Mouse (Mus musculus): Measurements from ENCODE around the gene Atf7ip. TPM values are rescaled to one million over a fixed set of nuclear protein-coding genes. Genes with fewer than 3 reads are reported as not detected.

Gene Atf7ip
- polyA plus RNA-seq, 1 experiment = 6.8 TPM

GRCm38 (mm10) chr6:136644171-136644570, 138.2 kb downstream of the Atf7ip start:
- H3K36me3 ChIP-seq (ENCODE audit: control insufficient read depth, insufficient read depth) = no peaks in the 10 kb centered on the region
- no peak overlapping the region for H3ac ChIP-seq (ENCODE audit: control insufficient read depth, insufficient read length, low read depth)
- TF ChIP-seq MYOD1 (IDR thresholded peaks at IDR 0.05; ENCODE audit: control insufficient read depth, insufficient read length, low read depth) = no peak
- TF ChIP-seq CEBPB (IDR thresholded peaks at IDR 0.05; ENCODE audit: low read depth) = no peak
- H3K4me3 ChIP-seq (ENCODE audit: insufficient read depth, poor library complexity, severe bottlenecking) = no peak overlapping the region
- no peaks in the 10 kb centered on the region for H3K27me3 ChIP-seq (ENCODE audit: control insufficient read depth, insufficient read depth, insufficient read length)
- no peaks in the 10 kb centered on the region for H3K79me3 ChIP-seq (ENCODE audit: low read depth)
- H3K79me2 ChIP-seq (ENCODE audit: control insufficient read depth, insufficient read depth) = no peaks in the 10 kb centered on the region

GRCm38 (mm10) chr6:136645754-136646153, 139.8 kb downstream of the Atf7ip start:
- no peak for TF ChIP-seq MYOD1 (IDR thresholded peaks at IDR 0.05; ENCODE audit: control insufficient read depth, insufficient read length, low read depth)
- peak; percentile 59 for TF ChIP-seq CEBPB (IDR thresholded peaks at IDR 0.05; ENCODE audit: low read depth)
- no peak overlapping the region for H3ac ChIP-seq (ENCODE audit: control insufficient read depth, insufficient read length, low read depth)
- H3K79me3 ChIP-seq (ENCODE audit: low read depth) = no peaks in the 10 kb centered on the region
- H3K36me3 ChIP-seq (ENCODE audit: control insufficient read depth, insufficient read depth) = no peaks in the 10 kb centered on the region
- H3K4me3 ChIP-seq (ENCODE audit: insufficient read depth, poor library complexity, severe bottlenecking) = no peak overlapping the region
- H3K27me3 ChIP-seq (ENCODE audit: control insufficient read depth, insufficient read depth, insufficient read length) = no peaks in the 10 kb centered on the region
- H3K79me2 ChIP-seq (ENCODE audit: control insufficient read depth, insufficient read depth) = no peaks in the 10 kb centered on the region

- no peaks in the 10 kb centered on the region for H3K27me3 ChIP-seq (ENCODE audit: control insufficient read depth, insufficient read depth, insufficient read length)
- H3K79me3 ChIP-seq (ENCODE audit: low read depth) = no peaks in the 10 kb centered on the region
- TF ChIP-seq FOSL1 (IDR thresholded peaks at IDR 0.05; ENCODE audit: insufficient read depth, low read length, poor library complexity, severe bottlenecking) = no peak
- no peak for TF ChIP-seq MYOD1 (IDR thresholded peaks at IDR 0.05; ENCODE audit: control insufficient read depth, insufficient read length, low read depth)
- no peak for TF ChIP-seq USF1 (IDR thresholded peaks at IDR 0.05; ENCODE audit: low read depth)
- TF ChIP-seq CTCF (IDR thresholded peaks at IDR 0.05; ENCODE audit: control insufficient read depth, insufficient read depth, insufficient read length) = no peak
- TF ChIP-seq MYOG (IDR thresholded peaks at IDR 0.05; ENCODE audit: control insufficient read depth, extremely low read depth, insufficient read length) = no peak
- no peak for TF ChIP-seq CEBPB (IDR thresholded peaks at IDR 0.05; ENCODE audit: low read depth)
- TF ChIP-seq MAX (IDR thresholded peaks at IDR 0.05) = no peak
- H3ac ChIP-seq (ENCODE audit: control insufficient read depth, insufficient read length, low read depth) = no peak overlapping the region
- H3K79me2 ChIP-seq (ENCODE audit: control insufficient read depth, insufficient read depth) = no peaks in the 10 kb centered on the region
- H3K4me3 ChIP-seq (ENCODE audit: insufficient read depth, poor library complexity, severe bottlenecking) = no peak overlapping the region
- H3K36me3 ChIP-seq (ENCODE audit: control insufficient read depth, insufficient read depth) = no peaks in the 10 kb centered on the region
Measured at GRCm38 (mm10) chr6:136646207-136646606, 140.2 kb downstream of the Atf7ip start.

GRCm38 (mm10) chr6:136647455-136647861, 141.5 kb downstream of the Atf7ip start:
- Histone ChIP-seq H3ac (ENCODE audit: control insufficient read depth, insufficient read length, low read depth) (no peak overlapping the region), H3K4me3 (ENCODE audit: insufficient read depth, poor library complexity, severe bottlenecking) (no peak overlapping the region), H3K79me2 (ENCODE audit: control insufficient read depth, insufficient read depth) (no peaks in the 10 kb centered on the region), H3K36me3 (ENCODE audit: control insufficient read depth, insufficient read depth) (no peaks in the 10 kb centered on the region), H3K27me3 (ENCODE audit: control insufficient read depth, insufficient read depth, insufficient read length) (no peaks in the 10 kb centered on the region), H3K79me3 (ENCODE audit: low read depth) (no peaks in the 10 kb centered on the region)
- TF ChIP-seq MAX (IDR thresholded peaks at IDR 0.05) (no peak), MYOG (IDR thresholded peaks at IDR 0.05; ENCODE audit: control insufficient read depth, extremely low read depth, insufficient read length) (no peak), CTCF (IDR thresholded peaks at IDR 0.05; ENCODE audit: control insufficient read depth, insufficient read depth, insufficient read length) (no peak), USF1 (IDR thresholded peaks at IDR 0.05; ENCODE audit: low read depth) (no peak), CEBPB (IDR thresholded peaks at IDR 0.05; ENCODE audit: low read depth) (no peak), MYOD1 (IDR thresholded peaks at IDR 0.05; ENCODE audit: control insufficient read depth, insufficient read length, low read depth) (no peak), FOSL1 (IDR thresholded peaks at IDR 0.05; ENCODE audit: insufficient read depth, low read length, poor library complexity, severe bottlenecking) (no peak)

- no peak overlapping the region for H3K4me3 ChIP-seq (ENCODE audit: insufficient read depth, poor library complexity, severe bottlenecking)
- peak; percentile 56 for TF ChIP-seq USF1 (IDR thresholded peaks at IDR 0.05; ENCODE audit: low read depth)
- no peak for TF ChIP-seq MAX (IDR thresholded peaks at IDR 0.05)
- no peaks in the 10 kb centered on the region for H3K79me2 ChIP-seq (ENCODE audit: control insufficient read depth, insufficient read depth)
Measured at GRCm38 (mm10) chr6:136650664-136651063, 144.7 kb downstream of the Atf7ip start.

GRCm38 (mm10) chr6:136653331-136653730, 147.4 kb downstream of the Atf7ip start:
- no peaks in the 10 kb centered on the region for H3K36me3 ChIP-seq (ENCODE audit: control insufficient read depth, insufficient read depth)
- H3ac ChIP-seq (ENCODE audit: control insufficient read depth, insufficient read length, low read depth) = no peak overlapping the region
- TF ChIP-seq FOSL1 (IDR thresholded peaks at IDR 0.05; ENCODE audit: insufficient read depth, low read length, poor library complexity, severe bottlenecking) = no peak
- no peak overlapping the region for H3K4me3 ChIP-seq (ENCODE audit: insufficient read depth, poor library complexity, severe bottlenecking)
- no peaks in the 10 kb centered on the region for H3K79me3 ChIP-seq (ENCODE audit: low read depth)
- no peaks in the 10 kb centered on the region for H3K79me2 ChIP-seq (ENCODE audit: control insufficient read depth, insufficient read depth)
- H3K27me3 ChIP-seq (ENCODE audit: control insufficient read depth, insufficient read depth, insufficient read length) = no peaks in the 10 kb centered on the region

More at GRCm38 (mm10) chr6:136650664-136651063, 144.7 kb downstream of the Atf7ip start:
- Histone ChIP-seq H3K27me3 (ENCODE audit: control insufficient read depth, insufficient read depth, insufficient read length) (no peaks in the 10 kb centered on the region), H3K36me3 (ENCODE audit: control insufficient read depth, insufficient read depth) (no peaks in the 10 kb centered on the region), H3ac (ENCODE audit: control insufficient read depth, insufficient read length, low read depth) (no peak overlapping the region), H3K79me3 (ENCODE audit: low read depth) (no peaks in the 10 kb centered on the region)

- Histone ChIP-seq H3K79me3 (ENCODE audit: low read depth) (no peaks in the 10 kb centered on the region), H3K79me2 (ENCODE audit: control insufficient read depth, insufficient read depth) (no peaks in the 10 kb centered on the region), H3K4me3 (ENCODE audit: insufficient read depth, poor library complexity, severe bottlenecking) (no peak overlapping the region), H3K27me3 (ENCODE audit: control insufficient read depth, insufficient read depth, insufficient read length) (no peaks in the 10 kb centered on the region), H3K36me3 (ENCODE audit: control insufficient read depth, insufficient read depth) (no peaks in the 10 kb centered on the region), H3ac (ENCODE audit: control insufficient read depth, insufficient read length, low read depth) (no peak overlapping the region)
- TF ChIP-seq MYOD1 (IDR thresholded peaks at IDR 0.05; ENCODE audit: control insufficient read depth, insufficient read length, low read depth) = no peak
- no peak for TF ChIP-seq MYOG (IDR thresholded peaks at IDR 0.05; ENCODE audit: control insufficient read depth, extremely low read depth, insufficient read length)
- no peak for TF ChIP-seq USF1 (IDR thresholded peaks at IDR 0.05; ENCODE audit: low read depth)
- TF ChIP-seq FOSL1 (IDR thresholded peaks at IDR 0.05; ENCODE audit: insufficient read depth, low read length, poor library complexity, severe bottlenecking) = no peak
- TF ChIP-seq CEBPB (IDR thresholded peaks at IDR 0.05; ENCODE audit: low read depth) = no peak
- TF ChIP-seq CTCF (IDR thresholded peaks at IDR 0.05; ENCODE audit: control insufficient read depth, insufficient read depth, insufficient read length) = no peak
- no peak for TF ChIP-seq MAX (IDR thresholded peaks at IDR 0.05)
Measured at GRCm38 (mm10) chr6:136654470-136654869, 148.5 kb downstream of the Atf7ip start.
